28 mouse cellular contexts compared by ENCODE assay signal in genomic region chr5:97417185-97417584, GRCm38 (mm10). TPM values are rescaled to one million over a fixed set of nuclear protein-coding genes. Genes with fewer than 3 reads are reported as not detected.
DNase-seq lines count a peak whose midpoint lies in the region; ATAC-seq and TF ChIP-seq lines count a peak whose summit lies in the region.
"Had no signal": no experiment of that assay in that cellular context is flagged by ENCODE, and none has a peak within 500 bp of the region (broad histone marks: within the 10 kb centered on the region; RNA-seq: fewer than 3 reads in every experiment).

No protein-coding gene starts in this region.

- no peak for ATAC-seq in hindbrain, postnatal 0 days
- ATAC-seq in hindbrain, embryonic 13.5 days (ENCODE audit: low FRiP score): no peak
- peak; percentile 36 for ATAC-seq in megakaryocyte, adult 5-6 weeks (ENCODE audit: poor library complexity, severe bottlenecking)
- ATAC-seq: forebrain, embryonic 14.5 days; intestine, embryonic 16.5 days; Patski had no signal

- H3K4me2 ChIP-seq in hindbrain, postnatal 0 days (ENCODE audit: low read depth, low read length): no peak overlapping the region
- H3K4me2 ChIP-seq in hindbrain, embryonic 13.5 days: no peak overlapping the region
- H3K4me2 ChIP-seq: embryonic facial prominence, embryonic 15.5 days; hindbrain, embryonic 14.5 days had no signal

- peak; percentile 9; the same call in 1 of the 2 replicates for TF ChIP-seq CTCF in hindbrain, postnatal 0 days (IDR thresholded peaks at IDR 0.05; ENCODE audit: low read depth)

- no peaks in the 10 kb centered on the region for H3K36me3 ChIP-seq in hindbrain, postnatal 0 days (ENCODE audit: insufficient read depth, low read length)
- no peaks in the 10 kb centered on the region for H3K36me3 ChIP-seq in hindbrain, embryonic 13.5 days
- H3K36me3 ChIP-seq in midbrain, embryonic 10.5 days: no peaks in the 10 kb centered on the region
- H3K36me3 ChIP-seq: embryonic facial prominence, embryonic 15.5 days; forebrain, embryonic 10.5 days; heart, embryonic 10.5 days had no signal

- no peaks in the 10 kb centered on the region for H3K9me3 ChIP-seq in hindbrain, postnatal 0 days (ENCODE audit: low read length)
- no peaks in the 10 kb centered on the region for H3K9me3 ChIP-seq in hindbrain, embryonic 13.5 days
- H3K9me3 ChIP-seq in midbrain, embryonic 10.5 days (replicated peaks): no peaks in the 10 kb centered on the region
- H3K9me3 ChIP-seq: embryonic facial prominence, embryonic 15.5 days; forebrain, embryonic 10.5 days; heart, embryonic 10.5 days had no signal

- no peak overlapping the region for H3K27ac ChIP-seq in hindbrain, postnatal 0 days
- no peak overlapping the region for H3K27ac ChIP-seq in hindbrain, embryonic 13.5 days
- no peak overlapping the region for H3K27ac ChIP-seq in midbrain, embryonic 10.5 days (replicated peaks)
- H3K27ac ChIP-seq: embryonic facial prominence, embryonic 15.5 days; forebrain, embryonic 10.5 days; heart, embryonic 10.5 days; hindbrain, embryonic 14.5 days had no signal

- no peak overlapping the region for H3K4me3 ChIP-seq in hindbrain, postnatal 0 days (ENCODE audit: low read length)
- no peak overlapping the region for H3K4me3 ChIP-seq in hindbrain, embryonic 13.5 days
- no peak overlapping the region for H3K4me3 ChIP-seq in midbrain, embryonic 10.5 days
- H3K4me3 ChIP-seq: embryonic facial prominence, embryonic 15.5 days; erythroblast, embryonic 14.5 days; forebrain, embryonic 10.5 days; heart, embryonic 10.5 days had no signal

- no peaks in the 10 kb centered on the region for H3K4me1 ChIP-seq in hindbrain, postnatal 0 days (ENCODE audit: insufficient read depth, low read length)
- H3K4me1 ChIP-seq in hindbrain, embryonic 13.5 days (replicated peaks): peaks cover 5% of the 10 kb centered on the region; the same call in 1 of the 2 replicates
- H3K4me1 ChIP-seq in midbrain, embryonic 10.5 days: no peaks in the 10 kb centered on the region
- H3K4me1 ChIP-seq: embryonic facial prominence, embryonic 15.5 days; forebrain, embryonic 10.5 days; heart, embryonic 10.5 days had no signal

- DNase-seq in hindbrain, postnatal 0 days (ENCODE audit: low spot score): no peak
- peak; percentile 34 for DNase-seq in ES-CJ7 (ENCODE audit: low read depth, low spot score)
- no peak for DNase-seq in midbrain, embryonic 10.5 days (ENCODE audit: low spot score)
- DNase-seq in heart, postnatal 10 days: no peak
- DNase-seq: adrenal gland, postnatal 10 days; cerebellum, adult 11-12 months; embryo, embryonic 11 days; gastrocnemius, postnatal 36 days; heart, adult 18-20 months; heart, postnatal 14 days had no signal

- 77% methylated on average over 2 of the region's 2 CpGs for WGBS in hindbrain, postnatal 0 days
- 80% methylated on average over 2 of the region's 2 CpGs for WGBS in hindbrain, embryonic 13.5 days
- 84% methylated on average over 2 of the region's 2 CpGs for WGBS in midbrain, embryonic 10.5 days

- intact Hi-C loops in heart, postnatal 10 days (cut with DNase I): no loop called here

- no peak overlapping the region for H3K9ac ChIP-seq in hindbrain, postnatal 0 days (replicated peaks; ENCODE audit: low read length)
- no peak overlapping the region for H3K9ac ChIP-seq in hindbrain, embryonic 13.5 days
- H3K9ac ChIP-seq: embryonic facial prominence, embryonic 15.5 days; hindbrain, embryonic 14.5 days had no signal

- no peaks in the 10 kb centered on the region for H3K27me3 ChIP-seq in hindbrain, postnatal 0 days (ENCODE audit: insufficient read depth, low read length)
- no peaks in the 10 kb centered on the region for H3K27me3 ChIP-seq in hindbrain, embryonic 13.5 days
- no peaks in the 10 kb centered on the region for H3K27me3 ChIP-seq in midbrain, embryonic 10.5 days (ENCODE audit: low read depth, poor library complexity, severe bottlenecking)
- H3K27me3 ChIP-seq: embryonic facial prominence, embryonic 15.5 days had no signal

RNA-seq across cellular contexts. Expression of gene Naa11, which starts 25.0 kb away (rescaled TPM):
- not detected in 2 replicates for total RNA-seq in hindbrain, postnatal 0 days (2014; rRNA removed)
- polyA plus RNA-seq in hindbrain, postnatal 0 days (2015; fragmentation: Nextera tagmentation; extraction: Ambion mirVana): 0.05 TPM in 1 of 2 replicates, not detected in the other
- not detected in 2 replicates for polyA plus RNA-seq in hindbrain, embryonic 13.5 days (2015; fragmentation: Nextera tagmentation; extraction: Ambion mirVana)
- total RNA-seq in megakaryocyte, adult 5-6 weeks (2015): not detected in 2 replicates
- total RNA-seq in megakaryocyte, adult 5-6 weeks (2017): not detected in 2 replicates
- polyA plus RNA-seq in midbrain, embryonic 10.5 days (2016; fragmentation: Nextera tagmentation; extraction: Ambion mirVana): not detected in 2 replicates
- not detected for total RNA-seq in heart, postnatal 10 days (2021)
- total RNA-seq: adrenal gland, postnatal 10 days; adrenal gland, postnatal 4 days; common myeloid progenitor, adult 5-6 weeks; gastrocnemius, adult 8-10 months; gastrocnemius, postnatal 36 days; heart, adult 18-20 months; heart, postnatal 14 days; hematopoietic stem cell, adult 5-6 weeks; MEL had no signal
- polyA plus RNA-seq: brain, embryonic 14.5 days; embryonic facial prominence, embryonic 11.5 days; embryonic facial prominence, embryonic 15.5 days; erythroblast, embryonic 14.5 days; forebrain, embryonic 10.5 days; heart, embryonic 10.5 days; heart, embryonic 14.5 days; hindbrain, embryonic 14.5 days; intestine, embryonic 16.5 days; Patski had no signal

RNA-seq across cellular contexts. Expression of gene Gk2, which starts 39.6 kb away (rescaled TPM):
- not detected in 2 replicates for total RNA-seq in hindbrain, postnatal 0 days (2014; rRNA removed)
- not detected in 2 replicates for polyA plus RNA-seq in hindbrain, postnatal 0 days (2015; fragmentation: Nextera tagmentation; extraction: Ambion mirVana)
- polyA plus RNA-seq in hindbrain, embryonic 13.5 days (2015; fragmentation: Nextera tagmentation; extraction: Ambion mirVana): not detected in 2 replicates
- not detected in 2 replicates for total RNA-seq in megakaryocyte, adult 5-6 weeks (2015)
- not detected in 2 replicates for total RNA-seq in megakaryocyte, adult 5-6 weeks (2017)
- not detected in 2 replicates for polyA plus RNA-seq in midbrain, embryonic 10.5 days (2016; fragmentation: Nextera tagmentation; extraction: Ambion mirVana)
- total RNA-seq in heart, postnatal 10 days (2021): not detected
- total RNA-seq: adrenal gland, postnatal 10 days; adrenal gland, postnatal 4 days; common myeloid progenitor, adult 5-6 weeks; gastrocnemius, adult 8-10 months; gastrocnemius, postnatal 36 days; heart, adult 18-20 months; heart, postnatal 14 days; hematopoietic stem cell, adult 5-6 weeks; MEL had no signal
- polyA plus RNA-seq: brain, embryonic 14.5 days; embryonic facial prominence, embryonic 11.5 days; embryonic facial prominence, embryonic 15.5 days; erythroblast, embryonic 14.5 days; forebrain, embryonic 10.5 days; forebrain, embryonic 14.5 days; heart, embryonic 10.5 days; heart, embryonic 14.5 days; hindbrain, embryonic 14.5 days; intestine, embryonic 16.5 days; Patski had no signal
